Mouse (Mus musculus) adrenal gland, postnatal 4 days (tissue): Measurements from ENCODE around the gene Gm21891. TPM values are rescaled to one million over a fixed set of nuclear protein-coding genes. Genes with fewer than 3 reads are reported as not detected.
"Not testable (repeated sequence)": the region's sequence is repeated elsewhere in the genome, so short reads cannot be mapped to it uniquely, and the experiment has no call there.

Source experiments
- DNase-seq, 2 experiments: peaks; one replicate each; pipeline ENCODE4 v3.0.0; 2021 to 2022; ENCODE audit warnings: low spot score in 2 of 2, mixed read lengths in 2 of 2
- long read RNA-seq, 2 experiments: library from polyadenylated mRNA; stranded (forward); transcript quantifications; one replicate each; pipeline ENCODE4 v2.0.0; 2021
- total RNA-seq, 2 experiments: library from RNA; stranded (reverse); gene quantifications; 2 replicates each; pipeline ENCODE4 v1.2.3; 2021

The Gm21891 gene
- not detected for total RNA-seq
- long read RNA-seq, experiment 1, result 0 reads
- long read RNA-seq, experiment 2, result 0 reads

- DNase-seq, result not testable (repeated sequence)
These were observed at the start of gene Gm21891 for GRCm38 (mm10) chrY:13133392-13133791. Gene Gm21891 (minus strand): TSS chrY:13133492.

- DNase-seq, result not testable (repeated sequence)
These were observed 28.4 kb upstream of the Gm21891 start, which contains the start of gene Gm21425 for GRCm38 (mm10) chrY:13161668-13162067. Gene Gm21425 (plus strand): TSS chrY:13161968.

Other genes with a start within 250 kb of the Gm21891 start
- not detected for gene Gm20807, start 90.6 kb downstream of the Gm21891 start, total RNA-seq
- gene Gm21425, start 28.5 kb upstream of the Gm21891 start, total RNA-seq, result not detected
- gene Gm21828, start 90.4 kb upstream of the Gm21891 start, total RNA-seq, result not detected
- not detected for gene Gm21440, start 118.9 kb upstream of the Gm21891 start, total RNA-seq
- not detected for gene Gm21454, start 119.0 kb upstream of the Gm21891 start, total RNA-seq
- gene Gm21725, start 215.6 kb upstream of the Gm21891 start, total RNA-seq, result not detected